Mouse (Mus musculus): ENCODE data around the gene Defb48.

The Defb48 gene

GRCm38 (mm10) chr14:62935361-62935760 is 48.9 kb downstream of the Defb48 start:
- no peak for DNase-seq (ENCODE audit: low read depth, low spot score)

- no peak for DNase-seq (ENCODE audit: low read depth, low spot score)
Observed at GRCm38 (mm10) chr14:62928101-62928541, 56.2 kb downstream of the Defb48 start.
